Mouse (Mus musculus) kidney, embryonic 15.5 days (tissue): ENCODE data around the gene Exoc3. TPM values are rescaled to one million over a fixed set of nuclear protein-coding genes. Genes with fewer than 3 reads are reported as not detected.
A peak's percentile ranks its signal among the peaks of the same experiment; 100 is the strongest.

Source experiments
- ATAC-seq: fragments of 200-750 bp; cut with Nextera tagmentation; replicated peaks from 2 replicates; pipeline ENCODE4 v1.8.0; 2017; ENCODE audit warnings: moderate TSS enrichment; ENCODE audit not compliant: low FRiP score
- H3K27ac ChIP-seq: fragments of 300-500 bp; sonication (generic); 2 replicates; pipeline ENCODE4 v1.5.1; 2015; ENCODE audit warnings: mild to moderate bottlenecking, inconsistent platforms
- H3K27me3 ChIP-seq: fragments of 300-500 bp; sonication (generic); 2 replicates; pipeline ENCODE4 v1.6.1; 2015; ENCODE audit warnings: inconsistent platforms
- H3K36me3 ChIP-seq: fragments of 300-500 bp; sonication (generic); 2 replicates; pipeline ENCODE4 v1.6.1; 2015; ENCODE audit warnings: inconsistent platforms
- H3K4me1 ChIP-seq: fragments of 300-500 bp; sonication (generic); 2 replicates; pipeline ENCODE4 v1.6.1; 2015; ENCODE audit warnings: inconsistent platforms
- H3K4me2 ChIP-seq: fragments of 300-500 bp; sonication (generic); 2 replicates; pipeline ENCODE4 v1.6.1; 2015; ENCODE audit warnings: moderate library complexity, mild to moderate bottlenecking, inconsistent platforms
- H3K4me3 ChIP-seq: fragments of 300-500 bp; sonication (generic); replicated peaks from 2 replicates; pipeline ENCODE4 v1.5.1; 2015; ENCODE audit warnings: mild to moderate bottlenecking, inconsistent platforms
- H3K9ac ChIP-seq: fragments of 300-500 bp; sonication (generic); 2 replicates; pipeline ENCODE4 v1.6.1; 2015; ENCODE audit warnings: mild to moderate bottlenecking, inconsistent platforms
- H3K9me3 ChIP-seq: fragments of 300-500 bp; sonication (generic); replicated peaks from 2 replicates; pipeline ENCODE4 v1.6.1; 2016; ENCODE audit warnings: inconsistent platforms
- WGBS: fragments of 180-500 bp; shearing (Covaris S2); methylation state at CpG from one replicate; pipeline ENCODE4 v1.1.7; 2015; ENCODE audit warnings: mixed read lengths; 5-methylcytosine and 5-hydroxymethylcytosine counted together
- polyA plus RNA-seq: library from polyadenylated mRNA; unstranded; fragments of >200 nt; fragmentation: Nextera tagmentation; extraction: Ambion mirVana; gene quantifications from 2 replicates; pipeline ENCODE4 v1.2.1, GENCODE M21; 2015

Exoc3 gene
- polyA plus RNA-seq, 1 experiment from 2014 or later, result 68.0 TPM

DNA sequence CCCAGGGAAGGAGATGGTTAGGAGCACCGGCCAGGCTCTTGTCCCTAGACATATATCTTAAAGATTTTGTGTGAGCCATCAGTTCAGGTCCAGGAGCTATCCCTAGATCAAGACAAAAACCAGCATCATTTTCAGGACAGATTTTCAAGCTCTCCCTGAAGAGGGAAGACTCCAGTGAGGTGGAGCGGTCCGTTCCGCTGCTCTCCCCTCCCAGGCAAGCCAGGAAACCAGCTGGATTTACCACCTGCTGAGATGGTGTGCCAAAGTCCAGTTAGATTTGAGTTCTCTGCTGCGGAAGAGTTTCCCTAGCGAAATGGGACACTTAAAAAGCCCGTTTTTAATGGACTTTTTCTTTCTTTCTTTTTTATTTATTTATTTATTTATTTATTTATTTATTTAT, 81.0 kb downstream of the Exoc3 start:
- 0 out of 2 replicates have a peak, but pooled peaks have one; percentile 33 for ATAC-seq
- H3K4me1 ChIP-seq, result no peaks in the 10 kb centered on the region
- no peaks in the 10 kb centered on the region for H3K36me3 ChIP-seq
- H3K4me2 ChIP-seq, result no peak overlapping the region
- H3K27me3 ChIP-seq, result peaks cover 20% of the 10 kb centered on the region
- no peak overlapping the region for H3K9ac ChIP-seq
- H3K27ac ChIP-seq, result no peak overlapping the region
- no peaks in the 10 kb centered on the region for H3K9me3 ChIP-seq
- no peak overlapping the region for H3K4me3 ChIP-seq
- WGBS, result 79% methylated on average over 7 of the region's 7 CpGs

- Histone ChIP-seq H3K4me2 (no peak overlapping the region), H3K27me3 (peaks cover 57% of the 10 kb centered on the region), H3K4me3 (no peak overlapping the region), H3K9me3 (no peaks in the 10 kb centered on the region), H3K4me1 (peaks cover 11% of the 10 kb centered on the region), H3K9ac (no peak overlapping the region), H3K36me3 (no peaks in the 10 kb centered on the region), H3K27ac (no peak overlapping the region)
- no peak for ATAC-seq
- 74% methylated on average over 3 of the region's 3 CpGs for WGBS
These were observed 85.9 kb downstream of the Exoc3 start for GRCm38 (mm10) chr13:74122632-74123031.

DNA sequence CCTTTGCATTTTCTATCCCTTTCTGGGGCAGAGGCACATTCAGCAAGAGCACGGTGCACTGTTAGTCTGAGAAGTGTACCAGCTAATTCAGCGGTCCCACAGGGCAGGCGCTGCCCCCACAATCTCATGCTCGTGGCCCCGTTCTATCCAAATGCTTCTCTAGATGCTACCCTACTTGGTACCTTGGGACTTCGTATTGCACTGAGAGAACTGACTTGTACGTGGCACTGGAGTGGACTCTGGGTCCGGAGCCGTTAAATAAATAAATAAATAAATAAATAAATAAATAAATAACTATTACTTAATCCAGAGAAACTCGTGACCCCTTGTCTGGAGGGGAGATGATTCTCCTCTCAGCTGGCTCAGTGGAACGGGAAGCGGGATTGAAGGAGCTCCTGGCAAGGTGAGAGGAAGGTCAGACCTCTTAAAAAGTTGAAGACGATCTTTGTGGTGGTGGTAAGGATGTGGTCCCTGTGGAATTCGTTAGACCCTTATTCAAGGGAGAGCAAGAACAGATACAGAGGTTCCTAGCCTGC, 86.7 kb downstream of the Exoc3 start:
- WGBS, result 30% methylated on average over 14 of the region's 14 CpGs
- peaks cover 11% of the 10 kb centered on the region for H3K4me1 ChIP-seq
- peak overlapping the region; percentile 43 for H3K4me3 ChIP-seq
- peaks cover 57% of the 10 kb centered on the region for H3K27me3 ChIP-seq
- ATAC-seq, result no peak
- no peak overlapping the region for H3K27ac ChIP-seq
- H3K9me3 ChIP-seq, result no peaks in the 10 kb centered on the region
- H3K36me3 ChIP-seq, result no peaks in the 10 kb centered on the region
- H3K9ac ChIP-seq, result no peak overlapping the region
- peak overlapping the region; percentile 83 for H3K4me2 ChIP-seq

DNA sequence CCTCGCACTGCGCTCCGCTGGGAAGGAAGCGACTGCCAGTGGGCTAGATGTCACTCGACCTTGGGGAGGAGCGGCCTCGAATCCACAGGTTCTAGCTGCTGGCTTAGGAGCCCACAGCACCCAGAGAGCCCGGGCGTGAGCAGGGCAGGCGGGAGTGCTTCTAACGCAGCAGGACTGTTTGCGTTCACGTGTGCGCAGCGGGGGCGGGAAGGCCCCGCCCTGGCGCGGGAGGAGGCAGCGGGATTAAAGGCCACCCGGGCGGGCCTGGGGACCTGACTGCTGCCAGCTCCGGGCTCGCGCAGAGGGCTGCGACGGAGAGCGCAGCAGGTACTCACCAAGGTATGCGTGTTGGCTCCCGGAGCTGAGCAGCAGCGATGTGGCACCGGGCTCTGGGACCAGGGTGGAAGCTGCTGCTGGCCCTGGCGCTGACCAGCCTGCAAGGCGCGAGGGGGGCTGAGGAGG, 87.4 kb downstream of the Exoc3 start, which contains the start of gene Slc9a3:
Gene Slc9a3 (plus strand): TSS at position 317 of the 462 bp plus-strand sequence.
- peaks cover 57% of the 10 kb centered on the region for H3K27me3 ChIP-seq
- under 1% methylated on average over 35 of the region's 35 CpGs for WGBS
- peak; percentile 44 for ATAC-seq

More for the DNA sequence above, 87.4 kb downstream of the Exoc3 start, which contains the start of gene Slc9a3:
- Histone ChIP-seq H3K4me3 (peak within 1 kb of the TSS; percentile 43), H3K4me1 (peaks cover 11% of the 10 kb centered on the region), H3K9me3 (no peaks in the 10 kb centered on the region), H3K27ac (no peak within 1 kb of the TSS), H3K4me2 (peak within 1 kb of the TSS; percentile 83), H3K9ac (peak within 1 kb of the TSS; percentile 32; the same call in 1 of the 2 replicates), H3K36me3 (no peaks in the 10 kb centered on the region)

Other genes with a start within 250 kb of the Exoc3 start
- gene Zdhhc11, start 244.9 kb downstream of the Exoc3 start, polyA plus RNA-seq, result not detected in 2 replicates
- 0.60 and 0.66 TPM in 2 replicates for gene Tppp, start 199.3 kb downstream of the Exoc3 start, polyA plus RNA-seq
- gene Cep72, start 146.4 kb downstream of the Exoc3 start, polyA plus RNA-seq, result 15.2 and 16.5 TPM in 2 replicates
- 1.6 and 1.8 TPM in 2 replicates for gene Slc9a3, start 87.3 kb downstream of the Exoc3 start, polyA plus RNA-seq
- 0.45 and 0.52 TPM in 2 replicates for gene Ahrr, start 83.6 kb upstream of the Exoc3 start, polyA plus RNA-seq
- 155 and 157 TPM in 2 replicates for gene Pdcd6, start 108.8 kb upstream of the Exoc3 start, polyA plus RNA-seq
- 308 and 323 TPM in 2 replicates for gene Sdha, start 141.5 kb upstream of the Exoc3 start, polyA plus RNA-seq
- gene Ccdc127, start 141.6 kb upstream of the Exoc3 start, polyA plus RNA-seq, result 60.7 and 61.7 TPM in 2 replicates
- gene Lrrc14b, start 155.3 kb upstream of the Exoc3 start, polyA plus RNA-seq, result not detected in 2 replicates
- gene Zfp72, start 182.1 kb upstream of the Exoc3 start, polyA plus RNA-seq, result 7.5 and 7.6 TPM in 2 replicates
- 66.3 and 70.9 TPM in 2 replicates for gene Ftl1-ps1, start 191.0 kb upstream of the Exoc3 start, polyA plus RNA-seq